In the genomic region with DNA sequence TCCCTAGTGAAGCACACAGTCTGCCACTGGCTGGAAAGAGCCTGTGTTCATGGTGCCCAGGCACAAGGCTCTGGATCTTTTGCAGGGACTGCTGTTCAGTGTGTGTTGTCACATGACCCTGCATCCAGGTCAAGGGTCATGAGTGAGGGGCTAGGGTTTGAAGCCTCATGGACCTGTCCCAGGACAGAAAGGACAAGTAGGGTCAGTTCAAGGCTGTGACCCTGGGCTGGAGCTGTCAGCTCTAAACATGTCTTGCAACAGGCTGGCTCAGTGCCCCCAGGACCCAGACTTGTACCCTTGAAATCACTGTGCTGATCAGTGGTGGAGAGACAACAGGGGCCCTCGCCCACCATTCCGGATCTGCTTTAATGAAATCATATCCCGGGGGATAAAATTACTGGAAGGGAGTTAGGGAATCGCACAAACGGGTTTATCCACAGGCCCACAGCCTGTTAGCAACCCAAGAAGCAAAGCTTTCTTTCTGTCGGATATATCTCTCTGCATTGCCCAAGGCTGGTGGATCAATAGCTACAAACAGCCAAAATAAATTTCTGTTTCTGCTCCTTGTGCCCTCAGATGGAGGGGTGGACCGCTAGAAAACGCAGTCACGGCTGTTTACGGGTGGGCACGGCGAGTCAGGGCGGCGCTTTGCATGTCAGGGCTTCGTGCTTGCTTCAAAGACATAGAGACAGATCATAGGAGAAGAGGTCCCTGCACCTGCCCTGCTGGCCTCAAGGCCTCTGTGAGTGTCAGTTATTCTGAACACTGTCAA, we compare ENCODE assay signal across 16 mouse cellular contexts. TPM values are rescaled to one million over a fixed set of nuclear protein-coding genes. Genes with fewer than 3 reads are reported as not detected.
DNase-seq lines count a peak whose midpoint lies in the region; ATAC-seq and TF ChIP-seq lines count a peak whose summit lies in the region.
"Had no signal": no experiment of that assay in that cellular context is flagged by ENCODE, and none has a peak within 500 bp of the region (broad histone marks: within the 10 kb centered on the region; RNA-seq: fewer than 3 reads in every experiment).

No protein-coding gene starts in this region.

- peak overlapping the region; percentile 4; the same call in 1 of the 2 replicates for H3K9ac ChIP-seq in heart, embryonic 12.5 days
- no peak overlapping the region for H3K9ac ChIP-seq in midbrain, embryonic 13.5 days (replicated peaks)
- H3K9ac ChIP-seq: liver, embryonic 13.5 days; midbrain, embryonic 12.5 days; stomach, embryonic 15.5 days had no signal

- no peak for DNase-seq in heart, postnatal 25 days (ENCODE audit: low spot score)
- no peak for DNase-seq in midbrain, embryonic 10.5 days (ENCODE audit: low spot score)
- DNase-seq in thymus, postnatal 14 days: peak; percentile 60
- DNase-seq in MN1 (ENCODE audit: low spot score): no peak
- DNase-seq: cerebellum, postnatal 14 days; liver, embryonic 13.5 days; right cerebral cortex, postnatal 4 days had no signal

- ATAC-seq in heart, embryonic 12.5 days (ENCODE audit: insufficient number of reproducible peaks, low FRiP score): no peak
- ATAC-seq in midbrain, embryonic 13.5 days: no peak
- ATAC-seq: CD4-positive, CD25-positive, alpha-beta regulatory T cell, adult 4 months had no signal

- H3K9me3 ChIP-seq in heart, embryonic 12.5 days (replicated peaks): no peaks in the 10 kb centered on the region
- H3K9me3 ChIP-seq in midbrain, embryonic 13.5 days: no peaks in the 10 kb centered on the region
- no peaks in the 10 kb centered on the region for H3K9me3 ChIP-seq in midbrain, embryonic 10.5 days (replicated peaks)
- H3K9me3 ChIP-seq: liver, embryonic 13.5 days; midbrain, embryonic 12.5 days; stomach, embryonic 15.5 days had no signal

- H3K4me1 ChIP-seq in heart, embryonic 12.5 days (replicated peaks): peaks cover 47% of the 10 kb centered on the region
- peaks cover 12% of the 10 kb centered on the region for H3K4me1 ChIP-seq in midbrain, embryonic 13.5 days (replicated peaks)
- H3K4me1 ChIP-seq in midbrain, embryonic 10.5 days: peaks cover 23% of the 10 kb centered on the region
- peaks cover 8% of the 10 kb centered on the region for H3K4me1 ChIP-seq in bone marrow, adult 2 months (ENCODE audit: control insufficient read depth, insufficient read depth, low read length)

- no peak for TF ChIP-seq POLR2A in bone marrow, adult 2 months (IDR thresholded peaks at IDR 0.05; ENCODE audit: borderline replicate concordance, control insufficient read depth, low read depth, low read length)

- H3K36me3 ChIP-seq in heart, embryonic 12.5 days: no peaks in the 10 kb centered on the region
- no peaks in the 10 kb centered on the region for H3K36me3 ChIP-seq in midbrain, embryonic 13.5 days
- H3K36me3 ChIP-seq in midbrain, embryonic 10.5 days: no peaks in the 10 kb centered on the region
- H3K36me3 ChIP-seq: liver, embryonic 13.5 days; midbrain, embryonic 12.5 days; stomach, embryonic 15.5 days had no signal

- peak overlapping the region; percentile 86 for H3K27ac ChIP-seq in heart, embryonic 12.5 days (ENCODE audit: poor library complexity, severe bottlenecking)
- H3K27ac ChIP-seq in midbrain, embryonic 13.5 days: peak overlapping the region; percentile 21; the same call in 1 of the 2 replicates
- H3K27ac ChIP-seq in midbrain, embryonic 10.5 days (replicated peaks): no peak overlapping the region
- H3K27ac ChIP-seq in bone marrow, adult 2 months (ENCODE audit: control insufficient read depth, insufficient read depth, low read depth, low read length, poor library complexity): peak overlapping the region; percentile 34; the same call in 1 of the 2 replicates
- H3K27ac ChIP-seq: kidney, postnatal 0 days; liver, embryonic 13.5 days; midbrain, embryonic 12.5 days; stomach, embryonic 15.5 days had no signal

- H3K27me3 ChIP-seq in heart, embryonic 12.5 days (replicated peaks): no peaks in the 10 kb centered on the region
- no peaks in the 10 kb centered on the region for H3K27me3 ChIP-seq in midbrain, embryonic 13.5 days
- no peaks in the 10 kb centered on the region for H3K27me3 ChIP-seq in midbrain, embryonic 10.5 days (ENCODE audit: low read depth, poor library complexity, severe bottlenecking)
- H3K27me3 ChIP-seq: liver, embryonic 13.5 days; midbrain, embryonic 12.5 days; stomach, embryonic 15.5 days had no signal

- WGBS in heart, embryonic 12.5 days: 84% methylated on average over 15 of the region's 15 CpGs
- WGBS in midbrain, embryonic 13.5 days: 90% methylated on average over 15 of the region's 15 CpGs
- 94% methylated on average over 15 of the region's 15 CpGs for WGBS in midbrain, embryonic 10.5 days
- WGBS in bone marrow, adult 2 months: 89% methylated on average over 15 of the region's 15 CpGs

- H3K4me2 ChIP-seq in heart, embryonic 12.5 days: no peak overlapping the region
- H3K4me2 ChIP-seq in midbrain, embryonic 13.5 days (replicated peaks): no peak overlapping the region
- H3K4me2 ChIP-seq: liver, embryonic 13.5 days; midbrain, embryonic 12.5 days; stomach, embryonic 15.5 days had no signal

- H3K4me3 ChIP-seq in heart, embryonic 12.5 days: no peak overlapping the region
- no peak overlapping the region for H3K4me3 ChIP-seq in midbrain, embryonic 13.5 days (replicated peaks)
- no peak overlapping the region for H3K4me3 ChIP-seq in midbrain, embryonic 10.5 days
- H3K4me3 ChIP-seq in bone marrow, adult 2 months (replicated peaks; ENCODE audit: control insufficient read depth, low read depth, low read length): no peak overlapping the region
- H3K4me3 ChIP-seq: liver, embryonic 13.5 days; midbrain, embryonic 12.5 days; stomach, embryonic 15.5 days had no signal

- intact Hi-C loops in heart, postnatal 25 days (cut with DNase I): no loop called here

- no peak for TF ChIP-seq CTCF in bone marrow, adult 2 months (IDR thresholded peaks at IDR 0.05; ENCODE audit: control insufficient read depth, insufficient read depth, low read length)

RNA-seq across cellular contexts. Expression of a gene that starts 8.3 kb away (rescaled TPM):
- polyA plus RNA-seq in heart, embryonic 12.5 days (2016; fragmentation: Nextera tagmentation; extraction: Ambion mirVana): 0.33 and 0.36 TPM in 2 replicates
- under 1 TPM in 1 of 2 experiments, not detected in 1; 0.08 TPM for total RNA-seq in heart, postnatal 25 days (2021)
- not detected in 2 replicates for polyA plus RNA-seq in midbrain, embryonic 13.5 days (2015; fragmentation: Nextera tagmentation; extraction: Ambion mirVana)
- not detected in 2 replicates for polyA plus RNA-seq in midbrain, embryonic 10.5 days (2016; fragmentation: Nextera tagmentation; extraction: Ambion mirVana)
- not detected in 2 replicates for polyA plus RNA-seq in bone marrow, adult 2 months (2011; ENCODE audit: insufficient read depth, insufficient read length, low replicate concordance, missing spikeins)
- polyA plus RNA-seq: CD4-positive, CD25-positive, alpha-beta regulatory T cell, adult 4 months; gonadal fat pad, adult 2 months; kidney, postnatal 0 days; liver, embryonic 13.5 days; midbrain, embryonic 12.5 days; neural tube, embryonic 11.5 days had no signal
